ENCODE assay signal across 8 mouse cellular contexts in the genomic region with DNA sequence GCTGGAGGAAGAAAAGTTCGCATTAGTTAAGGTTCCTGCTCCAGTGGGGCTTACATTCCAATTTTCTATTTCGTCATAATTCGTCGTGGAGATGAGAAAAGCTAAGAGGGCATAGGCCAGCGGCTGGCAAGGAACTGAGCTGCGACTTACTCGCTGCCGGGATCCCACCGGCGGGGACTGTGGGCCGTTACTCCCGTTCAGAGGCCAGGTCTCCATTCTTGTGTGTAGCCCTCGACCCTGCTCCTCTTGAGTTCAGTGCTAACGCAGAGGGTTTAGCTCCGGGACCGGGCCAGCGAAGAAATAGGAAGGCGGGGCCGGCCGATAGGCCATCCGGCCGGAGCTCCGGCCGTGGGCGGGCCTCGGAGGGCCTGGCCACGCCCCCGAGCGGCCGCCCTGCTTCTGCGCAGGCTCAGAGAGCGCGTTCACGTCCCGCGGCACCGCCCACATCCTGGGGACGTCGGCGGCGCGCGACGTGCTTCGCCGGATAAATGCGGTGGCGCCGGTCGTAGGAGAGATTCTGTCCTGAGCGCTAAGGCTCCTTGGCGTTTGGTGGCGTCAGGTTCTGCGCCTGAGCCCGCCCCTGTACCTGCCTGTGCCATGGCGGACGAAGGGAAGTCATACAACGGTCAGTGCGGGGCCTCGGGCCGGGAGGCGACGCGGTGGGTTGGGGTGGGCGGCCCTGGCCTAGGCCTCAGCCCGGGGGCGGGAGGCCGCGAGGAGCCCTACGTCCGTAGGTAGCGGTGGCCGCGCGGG. TPM values are rescaled to one million over a fixed set of nuclear protein-coding genes. Genes with fewer than 3 reads are reported as not detected.
DNase-seq lines count a peak whose midpoint lies in the region; ATAC-seq and TF ChIP-seq lines count a peak whose summit lies in the region.

A gene (plus strand): TSS at position 439 of the 753 bp plus-strand sequence.

- peak; percentile 80 for ATAC-seq in activated CD4-positive, CD25-positive, alpha-beta regulatory T cell, adult 4 months
- peak; percentile 86 for ATAC-seq in inflammation-experienced regulatory T-cells, adult 6 months
- peak; percentile 80 for ATAC-seq in megakaryocyte-erythroid progenitor cell, adult 5-6 weeks (replicated peaks; ENCODE audit: low FRiP score, low TSS enrichment, poor library complexity, severe bottlenecking)

- H3K27ac ChIP-seq in cortical plate, adult 2 months (ENCODE audit: insufficient read depth, low read length) = peak within 1 kb of the TSS; percentile 68

- no peak for TF ChIP-seq CTCF in cortical plate, adult 2 months (IDR thresholded peaks at IDR 0.05; ENCODE audit: extremely low read depth, insufficient read depth, low read length)

- TF ChIP-seq POLR2A in cortical plate, adult 2 months (IDR thresholded peaks at IDR 0.05; ENCODE audit: extremely low read depth, insufficient read depth, low read length) = peak; percentile 94

- peak; percentile 96 for DNase-seq in gastrocnemius, postnatal 10 days
- DNase-seq in left cerebral cortex, postnatal 10 days (ENCODE audit: extremely low spot score in 1 of 2, low spot score in 2 of 2) = peak; percentile 87 to 95
- DNase-seq in right cerebral cortex, postnatal 25 days = peak; percentile 95
- peak; percentile 90 to 94 for DNase-seq in urinary bladder, postnatal 4 days (ENCODE audit: low spot score in 2 of 2)

- intact Hi-C loops in left cerebral cortex, postnatal 10 days (cut with DNase I) = loop anchor here (10.0 kb wide), 1 partner anchor 158 kb away; no protein-coding TSS in a partner anchor

- H3K4me1 ChIP-seq in cortical plate, adult 2 months (ENCODE audit: control insufficient read depth, insufficient read depth, low read length) = peaks cover 3% of the 10 kb centered on the region

- peak within 1 kb of the TSS; percentile 90 for H3K4me3 ChIP-seq in cortical plate, adult 2 months (ENCODE audit: insufficient read depth, low read length)

RNA-seq across cellular contexts. Expression of the gene that starts here (rescaled TPM):
- 100 to 1,000 TPM; 126 to 163 TPM for polyA plus RNA-seq in activated CD4-positive, CD25-positive, alpha-beta regulatory T cell, adult 4 months (2017; shearing (Covaris generic))
- 121 and 127 TPM in 2 replicates for polyA plus RNA-seq in cortical plate, adult 2 months (2012; rRNA removed)
- total RNA-seq in gastrocnemius, postnatal 10 days (2021) = 10 to 100 TPM; 40.8 to 61.8 TPM
- 100 to 1,000 TPM; 130 to 193 (median 160) TPM for polyA plus RNA-seq in inflammation-experienced regulatory T-cells, adult 6 months (2017; shearing (Covaris generic))
- 10 to 100 TPM; 72.7 to 76.2 TPM for total RNA-seq in left cerebral cortex, postnatal 10 days (2021)
- 365 and 530 TPM in 2 replicates for total RNA-seq in megakaryocyte-erythroid progenitor cell, adult 5-6 weeks (2014; fragmentation: Nextera tagmentation)
- total RNA-seq in megakaryocyte-erythroid progenitor cell, adult 5-6 weeks (2017) = 100 and 161 TPM in 2 replicates

Comparison
In these comparisons a context has a peak if more than half of its experiments do, and no peak if none do; other contexts are left out.
1. Peak in every context shown above with its lines: DNase-seq, ATAC-seq, H3K4me3 ChIP-seq and H3K27ac ChIP-seq.